Mouse (Mus musculus): ENCODE data around the gene Fbn1. TPM values are rescaled to one million over a fixed set of nuclear protein-coding genes. Genes with fewer than 3 reads are reported as not detected.

The Fbn1 gene
- total and polyA plus RNA-seq, 3 experiments = 15.0 to 43.9 (median 28.8) TPM

DNA sequence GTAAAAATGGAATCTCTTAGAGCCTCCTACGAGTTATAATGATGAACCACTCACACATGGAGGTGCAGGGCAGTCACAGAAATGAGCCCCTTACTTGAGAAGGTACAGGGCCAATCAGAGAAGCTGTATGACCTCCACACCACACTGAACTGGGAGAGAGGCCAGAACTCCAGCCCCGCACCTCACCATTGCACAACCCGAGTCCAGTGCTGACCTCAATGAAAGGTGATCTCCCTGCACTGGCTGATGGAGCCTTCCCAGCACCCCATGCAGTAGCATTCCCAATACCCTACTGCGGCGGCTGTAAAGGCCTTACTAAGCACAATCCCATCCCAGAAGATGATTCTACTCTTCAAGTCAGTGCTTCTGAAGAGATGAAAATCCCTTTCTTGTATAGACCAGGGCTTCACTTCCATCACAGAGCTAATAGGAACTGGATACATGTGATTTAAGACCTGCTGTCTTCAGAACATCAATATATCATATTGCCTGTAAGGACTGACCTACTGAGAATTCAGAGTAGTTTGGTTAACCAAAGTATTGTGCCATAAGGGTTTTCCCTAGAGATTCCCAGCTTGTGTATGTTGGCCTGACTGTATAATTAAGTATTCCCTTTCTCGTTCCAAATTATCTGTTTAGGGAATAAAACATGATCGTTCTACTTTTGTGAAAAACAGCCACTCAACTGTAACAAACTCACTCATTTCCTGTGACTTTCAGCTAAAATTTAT is 182.5 kb downstream of the Fbn1 start:
- Histone ChIP-seq H3K79me2 (replicated peaks; ENCODE audit: control insufficient read depth, insufficient read depth, low read length) (no peaks in the 10 kb centered on the region), H3K9ac (ENCODE audit: low read depth, low read length) (no peak overlapping the region), H3K27ac (no peak overlapping the region), H3K4me1 (ENCODE audit: control insufficient read depth, insufficient read depth, low read length) (no peaks in the 10 kb centered on the region), H3K27me3 (ENCODE audit: control insufficient read depth, insufficient read depth, low read length) (no peaks in the 10 kb centered on the region), H3K4me3 (no peak overlapping the region), H3K36me3 (ENCODE audit: control insufficient read depth, insufficient read depth, low read length) (peaks cover 2% of the 10 kb centered on the region)
- WGBS = 73% methylated on average over 7 of the region's 7 CpGs
- no peak for DNase-seq
- intact Hi-C loops (cut with DNase I) = no loop called here
- TF ChIP-seq EP300 (IDR thresholded peaks at IDR 0.05; ENCODE audit: insufficient read depth, low read depth, low read length) (no peak), CTCF (IDR thresholded peaks at IDR 0.05) (no peak), POLR2A (IDR thresholded peaks at IDR 0.05; ENCODE audit: insufficient read depth, low read depth, low read length) (no peak)

DNA sequence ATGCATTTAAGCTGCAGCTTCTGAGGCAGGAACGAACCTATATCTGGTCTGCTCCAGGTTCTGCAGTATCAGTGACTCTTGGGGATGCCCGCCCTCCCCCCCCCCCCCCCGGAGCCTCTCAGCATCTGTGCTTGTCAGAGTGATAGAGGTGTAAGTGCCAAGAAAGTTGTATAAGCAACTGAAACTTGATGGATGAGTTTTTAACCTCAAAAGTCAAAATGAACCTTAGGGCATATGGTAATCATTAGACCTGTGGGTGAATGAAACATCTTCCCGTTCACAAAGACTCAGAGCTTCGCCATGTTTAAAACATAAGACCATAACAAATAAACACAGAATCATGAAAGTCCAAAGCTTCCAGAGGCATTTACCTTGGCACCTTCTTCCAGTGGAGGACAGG is 183.3 kb downstream of the Fbn1 start:
- H3K9ac ChIP-seq (ENCODE audit: low read depth, low read length) = no peak overlapping the region
- H3K79me2 ChIP-seq (replicated peaks; ENCODE audit: control insufficient read depth, insufficient read depth, low read length) = no peaks in the 10 kb centered on the region
- H3K27me3 ChIP-seq (ENCODE audit: control insufficient read depth, insufficient read depth, low read length) = no peaks in the 10 kb centered on the region
- H3K36me3 ChIP-seq (ENCODE audit: control insufficient read depth, insufficient read depth, low read length) = peaks cover 6% of the 10 kb centered on the region
- no peak overlapping the region for H3K4me3 ChIP-seq
- intact Hi-C loops (cut with DNase I) = no loop called here
- no peak overlapping the region for H3K27ac ChIP-seq
- no peak for TF ChIP-seq CTCF (IDR thresholded peaks at IDR 0.05)
- no peak for TF ChIP-seq POLR2A (IDR thresholded peaks at IDR 0.05; ENCODE audit: insufficient read depth, low read depth, low read length)
- TF ChIP-seq EP300 (IDR thresholded peaks at IDR 0.05; ENCODE audit: insufficient read depth, low read depth, low read length) = no peak
- no peaks in the 10 kb centered on the region for H3K4me1 ChIP-seq (ENCODE audit: control insufficient read depth, insufficient read depth, low read length)
- WGBS = 79% methylated on average over 5 of the region's 5 CpGs
- no peak for DNase-seq

DNA sequence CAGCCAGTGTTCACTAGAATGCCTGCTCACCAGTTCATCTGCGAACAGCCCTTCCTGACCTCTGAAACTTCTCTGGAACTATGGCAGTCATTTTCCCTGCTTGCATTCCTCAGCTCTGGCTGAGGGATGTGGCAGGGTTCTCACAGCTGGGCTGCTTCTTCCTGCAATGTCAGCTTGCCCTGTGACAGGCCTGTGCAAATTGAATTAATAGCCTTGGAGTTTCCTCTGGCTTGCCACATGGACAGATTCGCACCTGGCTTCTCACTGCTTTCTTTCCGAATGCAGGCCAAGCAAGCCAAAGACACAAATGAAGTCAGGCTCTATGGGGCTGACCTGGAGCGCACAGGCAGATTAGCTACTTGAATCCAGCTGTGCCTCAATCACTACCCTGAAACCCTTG is 184.4 kb downstream of the Fbn1 start:
- Histone ChIP-seq H3K27me3 (ENCODE audit: control insufficient read depth, insufficient read depth, low read length) (no peaks in the 10 kb centered on the region), H3K27ac (no peak overlapping the region), H3K4me1 (ENCODE audit: control insufficient read depth, insufficient read depth, low read length) (peaks cover 1% of the 10 kb centered on the region; the same call in 1 of the 2 replicates), H3K79me2 (replicated peaks; ENCODE audit: control insufficient read depth, insufficient read depth, low read length) (no peaks in the 10 kb centered on the region), H3K9ac (ENCODE audit: low read depth, low read length) (no peak overlapping the region), H3K36me3 (ENCODE audit: control insufficient read depth, insufficient read depth, low read length) (peaks cover 6% of the 10 kb centered on the region), H3K4me3 (no peak overlapping the region)
- no peak for TF ChIP-seq CTCF (IDR thresholded peaks at IDR 0.05)
- TF ChIP-seq EP300 (IDR thresholded peaks at IDR 0.05; ENCODE audit: insufficient read depth, low read depth, low read length) = no peak
- intact Hi-C loops (cut with DNase I) = no loop called here
- no peak for DNase-seq
- 73% methylated on average over 4 of the region's 4 CpGs for WGBS

DNA sequence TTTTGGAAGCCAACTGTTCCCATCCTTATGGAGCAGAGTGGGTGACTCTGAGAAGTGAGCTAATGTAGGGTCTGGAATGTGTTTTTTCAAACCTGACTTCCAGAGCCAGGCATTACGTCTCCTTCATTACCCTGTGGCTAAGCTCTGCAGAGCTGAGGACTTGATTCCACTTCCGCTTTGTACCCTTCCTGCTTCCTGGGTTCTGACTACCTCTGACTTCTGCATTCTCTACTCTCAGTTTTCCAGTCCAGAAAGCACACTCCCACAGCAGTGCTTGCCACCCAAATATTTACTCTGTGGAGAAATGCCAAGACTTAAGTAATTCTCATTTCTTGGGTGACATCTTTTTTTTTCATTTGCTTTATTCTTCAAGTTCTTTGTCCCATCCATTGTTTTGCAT is 185.2 kb downstream of the Fbn1 start:
- Histone ChIP-seq H3K9ac (ENCODE audit: low read depth, low read length) (no peak overlapping the region), H3K36me3 (ENCODE audit: control insufficient read depth, insufficient read depth, low read length) (peaks cover 6% of the 10 kb centered on the region), H3K27me3 (ENCODE audit: control insufficient read depth, insufficient read depth, low read length) (no peaks in the 10 kb centered on the region), H3K27ac (no peak overlapping the region), H3K4me1 (ENCODE audit: control insufficient read depth, insufficient read depth, low read length) (peaks cover 1% of the 10 kb centered on the region; the same call in 1 of the 2 replicates), H3K79me2 (replicated peaks; ENCODE audit: control insufficient read depth, insufficient read depth, low read length) (no peaks in the 10 kb centered on the region), H3K4me3 (no peak overlapping the region)
- DNase-seq = no peak
- no peak for TF ChIP-seq CTCF (IDR thresholded peaks at IDR 0.05)
- TF ChIP-seq EP300 (IDR thresholded peaks at IDR 0.05; ENCODE audit: insufficient read depth, low read depth, low read length) = no peak
- no peak for TF ChIP-seq POLR2A (IDR thresholded peaks at IDR 0.05; ENCODE audit: insufficient read depth, low read depth, low read length)
- WGBS = 84% methylated on average over 2 of the region's 2 CpGs
- intact Hi-C loops (cut with DNase I) = no loop called here

DNA sequence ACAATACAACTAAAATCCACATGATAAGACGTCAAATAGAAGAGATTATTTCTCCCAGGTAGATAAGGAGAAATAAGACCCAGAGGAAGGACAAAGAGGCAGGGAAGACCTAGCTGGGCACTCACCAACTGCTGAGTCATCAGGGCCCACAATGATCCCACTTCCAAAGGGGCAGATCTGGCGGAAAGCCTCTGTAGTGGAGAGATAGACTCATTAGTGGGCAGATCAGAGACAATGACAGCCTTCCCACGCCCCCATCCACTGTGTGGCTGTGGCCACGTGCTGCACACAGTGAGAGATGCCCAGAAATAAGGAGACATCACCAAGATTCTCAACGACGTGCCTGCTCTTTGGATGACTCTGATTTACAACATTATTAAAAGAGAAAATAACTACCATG is 186.7 kb downstream of the Fbn1 start:
- WGBS = 80% methylated on average over 6 of the region's 6 CpGs
- Histone ChIP-seq H3K79me2 (replicated peaks; ENCODE audit: control insufficient read depth, insufficient read depth, low read length) (no peaks in the 10 kb centered on the region), H3K27me3 (ENCODE audit: control insufficient read depth, insufficient read depth, low read length) (no peaks in the 10 kb centered on the region), H3K4me1 (ENCODE audit: control insufficient read depth, insufficient read depth, low read length) (peaks cover 1% of the 10 kb centered on the region; the same call in 1 of the 2 replicates), H3K36me3 (ENCODE audit: control insufficient read depth, insufficient read depth, low read length) (peaks cover 6% of the 10 kb centered on the region), H3K4me3 (no peak overlapping the region), H3K27ac (no peak overlapping the region), H3K9ac (ENCODE audit: low read depth, low read length) (no peak overlapping the region)
- DNase-seq = no peak
- TF ChIP-seq CTCF (IDR thresholded peaks at IDR 0.05) = no peak
- no peak for TF ChIP-seq POLR2A (IDR thresholded peaks at IDR 0.05; ENCODE audit: insufficient read depth, low read depth, low read length)
- TF ChIP-seq EP300 (IDR thresholded peaks at IDR 0.05; ENCODE audit: insufficient read depth, low read depth, low read length) = no peak
- intact Hi-C loops (cut with DNase I) = no loop called here

DNA sequence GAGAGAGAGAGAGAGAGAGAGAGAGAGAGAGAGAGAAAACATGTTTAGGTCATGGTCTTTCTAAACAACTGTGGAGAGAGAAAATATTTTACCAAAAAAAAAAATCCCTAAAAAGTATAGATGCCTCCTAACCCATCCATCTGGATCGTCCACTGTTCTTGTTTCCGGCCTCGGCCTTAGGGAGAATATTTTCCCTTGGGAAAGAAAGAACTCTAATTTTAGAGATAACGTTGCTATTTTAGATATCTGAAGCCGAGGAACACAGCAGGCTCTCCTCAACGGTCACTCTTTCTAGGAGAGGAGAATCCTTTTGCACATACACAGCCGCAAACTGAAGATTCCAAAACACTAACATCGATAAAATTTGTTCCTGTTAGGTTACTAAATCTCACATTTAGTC is 188.1 kb downstream of the Fbn1 start:
- TF ChIP-seq EP300 (IDR thresholded peaks at IDR 0.05; ENCODE audit: insufficient read depth, low read depth, low read length) = no peak
- no peak for TF ChIP-seq CTCF (IDR thresholded peaks at IDR 0.05)
- no peak for TF ChIP-seq POLR2A (IDR thresholded peaks at IDR 0.05; ENCODE audit: insufficient read depth, low read depth, low read length)
- no peaks in the 10 kb centered on the region for H3K79me2 ChIP-seq (replicated peaks; ENCODE audit: control insufficient read depth, insufficient read depth, low read length)
- no peak overlapping the region for H3K9ac ChIP-seq (ENCODE audit: low read depth, low read length)
- H3K27ac ChIP-seq = no peak overlapping the region
- 20% methylated on average over 8 of the region's 8 CpGs for WGBS
- no peaks in the 10 kb centered on the region for H3K27me3 ChIP-seq (ENCODE audit: control insufficient read depth, insufficient read depth, low read length)
- H3K36me3 ChIP-seq (ENCODE audit: control insufficient read depth, insufficient read depth, low read length) = peaks cover 6% of the 10 kb centered on the region
- peaks cover 1% of the 10 kb centered on the region; the same call in 1 of the 2 replicates for H3K4me1 ChIP-seq (ENCODE audit: control insufficient read depth, insufficient read depth, low read length)
- no peak overlapping the region for H3K4me3 ChIP-seq
- intact Hi-C loops (cut with DNase I) = no loop called here
- DNase-seq = no peak

Measured in heart, adult 2 months (tissue).